Mouse (Mus musculus) kidney, postnatal 25 days (tissue): ENCODE measurements at regions not wholly inside any gene's neighbourhood (a gene's known extent, or its start where the extent isn't known, plus 50 kb on each side); places are given as distances from the start of the nearest gene placed in this dataset.

Source experiments
- DNase-seq, 2 experiments: peaks; one replicate each; pipeline ENCODE4 v3.0.0; 2021; ENCODE audit warnings: mixed read lengths in 2 of 2

DNA sequence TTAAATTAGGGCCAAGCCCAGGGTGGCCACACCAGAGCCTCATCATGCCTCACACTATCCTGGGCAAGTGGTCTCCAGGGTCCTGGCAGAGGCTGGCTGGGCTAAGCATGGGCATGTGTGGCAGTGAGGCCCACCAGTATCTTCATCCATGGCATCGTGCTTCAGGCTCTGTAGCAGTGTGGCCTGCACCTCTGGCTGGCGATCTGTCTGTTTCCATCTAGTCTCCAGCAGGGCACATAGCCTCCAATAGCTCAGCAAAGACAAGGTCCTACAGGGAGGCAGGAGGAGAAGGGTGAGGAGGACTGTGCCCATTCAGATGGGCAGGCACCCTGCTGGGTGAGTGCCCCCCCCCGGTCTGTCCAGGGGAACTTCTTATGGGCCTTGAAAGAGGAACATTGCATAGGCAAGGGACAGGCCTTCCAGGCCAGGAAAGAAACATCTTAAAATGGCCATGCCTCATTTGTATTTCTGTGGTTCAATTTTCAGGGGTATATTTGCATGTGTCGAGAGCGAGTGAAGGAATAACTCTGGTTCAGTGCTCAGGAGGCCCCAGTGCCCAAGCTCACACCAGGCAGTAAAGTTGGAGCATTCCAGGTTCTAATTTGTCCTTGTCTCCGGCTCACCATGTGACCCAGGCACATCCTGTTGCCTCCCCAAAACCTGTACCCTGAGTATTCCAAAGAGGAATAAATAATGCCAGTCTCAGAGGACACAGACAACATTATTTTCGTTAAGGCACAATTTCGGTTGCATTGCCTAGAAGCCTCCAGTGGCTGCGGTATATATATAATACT is 60.4 kb upstream of the Ppara start:
- DNase-seq: peak in 1 of 2 experiments; percentile 78

DNA sequence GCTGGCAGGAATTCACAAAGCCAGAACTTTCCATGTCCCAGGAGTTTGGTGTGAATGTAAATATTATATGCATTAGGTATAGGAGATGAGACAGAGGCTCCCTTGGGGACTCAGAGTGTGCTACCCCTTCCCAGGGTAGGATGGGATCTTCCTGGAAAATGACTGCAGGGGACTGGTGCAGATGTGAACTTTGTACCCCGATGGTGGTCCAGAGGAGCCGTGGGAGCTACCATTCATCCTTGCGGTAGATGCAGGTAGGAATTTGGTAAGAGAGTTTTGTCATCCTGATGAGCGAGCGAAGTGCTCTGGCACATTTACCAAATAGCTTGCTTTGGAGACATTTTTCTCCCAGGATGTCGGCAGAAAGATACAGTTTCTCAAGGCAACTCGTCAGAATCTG is 59.7 kb upstream of the Ppara start:
- peak in 1 of 2 experiments; percentile 62 for DNase-seq

DNA sequence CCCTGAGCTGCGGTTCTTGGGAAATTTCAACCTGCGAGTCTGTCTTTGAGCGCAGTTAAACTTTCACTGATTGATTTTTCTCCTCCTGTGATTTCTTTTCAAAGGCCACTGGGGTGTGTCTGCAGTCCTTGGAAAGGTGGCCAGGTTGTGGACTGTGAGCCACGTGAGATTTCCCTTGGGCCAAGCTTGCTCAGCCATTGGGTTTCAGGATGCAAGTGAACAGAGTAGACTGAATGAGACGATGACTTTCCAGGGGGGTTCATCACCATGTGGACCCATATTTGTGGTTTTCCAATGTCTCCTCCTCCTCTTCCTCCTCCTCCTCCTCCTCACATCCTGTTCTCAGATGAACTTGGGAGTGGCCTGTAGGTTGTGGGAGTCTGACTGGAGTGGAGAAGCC is 59.0 kb upstream of the Ppara start:
- peak; percentile 75 to 90 for DNase-seq

DNA sequence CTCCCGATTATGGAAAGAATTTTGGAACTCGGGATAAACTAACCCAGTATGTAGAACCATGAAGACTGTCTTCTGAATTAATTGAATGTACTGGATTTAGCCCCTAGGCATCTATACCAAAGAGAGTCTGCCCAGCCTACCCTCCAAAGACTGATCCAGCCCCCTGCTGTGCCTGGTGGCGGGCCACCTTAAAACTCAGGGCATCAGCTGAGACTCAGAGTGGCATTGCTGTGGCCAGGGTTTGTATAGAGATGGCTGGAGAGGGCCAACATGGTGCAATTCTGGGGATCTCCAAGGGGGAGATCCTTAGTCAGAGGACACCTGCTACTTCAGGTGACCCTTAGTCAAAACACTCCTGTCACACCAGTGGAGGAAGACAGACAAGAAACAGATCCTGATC is 58.6 kb upstream of the Ppara start:
- DNase-seq: peak in 1 of 2 experiments; percentile 22

DNA sequence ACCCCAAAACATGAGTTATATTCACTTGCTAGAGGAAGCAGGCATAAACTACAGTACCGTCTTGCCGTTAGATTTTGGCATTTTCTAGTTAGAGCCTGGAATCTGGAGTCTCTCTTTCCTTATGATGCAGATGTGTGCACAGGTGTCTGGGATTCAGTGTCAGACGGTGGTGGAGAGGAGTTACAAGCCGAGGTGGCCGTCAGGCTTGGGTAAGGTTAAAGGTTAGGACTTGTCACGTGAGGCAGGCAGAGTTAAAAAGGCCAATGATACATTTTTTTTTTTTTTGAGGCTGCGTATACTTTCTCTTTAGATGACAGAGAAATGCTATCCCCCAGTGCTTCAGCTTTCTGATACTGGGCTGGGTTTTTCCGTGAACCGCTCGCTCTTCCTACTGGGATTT is 57.9 kb upstream of the Ppara start:
- DNase-seq: peak in 1 of 2 experiments; percentile 57

DNA sequence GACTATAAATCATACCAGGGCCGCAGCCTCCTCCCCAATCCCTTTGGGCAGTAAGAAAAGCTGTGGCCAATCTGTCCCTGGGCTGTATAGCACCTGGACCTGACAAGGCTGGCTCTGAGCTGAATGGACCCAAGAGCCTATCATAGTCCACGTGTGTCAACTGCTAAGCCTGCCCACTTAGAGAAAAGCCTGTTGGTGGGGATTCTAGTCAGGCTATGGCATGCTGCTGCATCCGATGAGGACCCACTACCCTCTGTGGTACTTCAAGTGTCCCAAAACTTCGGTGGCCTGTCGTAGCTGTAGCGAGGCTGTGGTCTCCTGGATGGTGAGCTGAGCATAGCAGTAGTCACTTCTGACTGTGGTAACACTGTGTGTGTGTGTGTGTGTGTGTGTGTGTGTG is 57.4 kb upstream of the Ppara start:
- peak in 1 of 2 experiments; percentile 40 for DNase-seq

DNA sequence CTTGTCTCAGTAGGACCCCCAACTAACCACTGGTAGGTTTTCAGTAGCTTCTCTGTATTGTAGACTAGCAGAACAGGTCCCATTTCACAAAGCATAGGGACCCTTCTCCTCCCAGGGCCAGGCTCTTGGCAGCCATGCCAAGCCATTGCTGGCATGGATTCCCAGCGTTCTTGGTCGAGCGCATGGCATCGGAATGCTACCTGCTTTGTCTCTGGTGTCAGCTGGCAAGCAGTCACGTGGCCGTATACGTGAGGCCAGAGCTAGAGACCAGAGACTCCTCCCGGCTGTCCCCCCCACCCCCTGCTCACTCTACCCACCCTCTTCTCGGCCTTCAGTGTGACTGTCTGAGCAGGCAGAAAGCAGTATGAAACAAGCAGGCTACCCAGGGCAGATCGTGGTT is 56.9 kb upstream of the Ppara start:
- peak; percentile 85 to 91 for DNase-seq

DNA sequence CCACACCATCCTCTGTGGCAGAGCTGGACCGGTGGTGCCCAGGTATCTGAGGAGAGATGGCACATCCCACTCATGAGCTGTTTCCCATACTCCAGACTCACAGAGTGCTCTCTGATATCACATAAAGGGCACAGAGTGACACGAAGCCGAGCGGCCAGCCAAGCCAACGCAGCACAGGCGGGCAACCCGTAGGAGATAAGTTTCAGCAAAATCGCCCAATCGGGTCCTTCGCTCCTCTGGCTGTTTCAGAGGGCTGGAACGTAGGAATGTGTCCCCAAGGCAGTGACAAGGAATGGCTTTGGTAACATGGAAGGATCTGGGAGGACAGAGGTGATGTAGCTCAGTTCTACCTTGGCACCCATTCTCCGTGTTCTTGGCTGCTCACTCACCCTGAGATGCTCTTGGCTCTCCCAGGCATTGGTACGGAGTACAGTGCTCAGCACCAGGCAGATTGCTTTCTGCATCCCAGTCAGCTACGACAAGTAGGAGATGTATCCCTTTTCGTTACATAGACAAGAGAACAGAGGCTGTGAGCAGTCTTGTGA is 56.4 kb upstream of the Ppara start:
- DNase-seq: peak in 1 of 2 experiments; percentile 48

DNA sequence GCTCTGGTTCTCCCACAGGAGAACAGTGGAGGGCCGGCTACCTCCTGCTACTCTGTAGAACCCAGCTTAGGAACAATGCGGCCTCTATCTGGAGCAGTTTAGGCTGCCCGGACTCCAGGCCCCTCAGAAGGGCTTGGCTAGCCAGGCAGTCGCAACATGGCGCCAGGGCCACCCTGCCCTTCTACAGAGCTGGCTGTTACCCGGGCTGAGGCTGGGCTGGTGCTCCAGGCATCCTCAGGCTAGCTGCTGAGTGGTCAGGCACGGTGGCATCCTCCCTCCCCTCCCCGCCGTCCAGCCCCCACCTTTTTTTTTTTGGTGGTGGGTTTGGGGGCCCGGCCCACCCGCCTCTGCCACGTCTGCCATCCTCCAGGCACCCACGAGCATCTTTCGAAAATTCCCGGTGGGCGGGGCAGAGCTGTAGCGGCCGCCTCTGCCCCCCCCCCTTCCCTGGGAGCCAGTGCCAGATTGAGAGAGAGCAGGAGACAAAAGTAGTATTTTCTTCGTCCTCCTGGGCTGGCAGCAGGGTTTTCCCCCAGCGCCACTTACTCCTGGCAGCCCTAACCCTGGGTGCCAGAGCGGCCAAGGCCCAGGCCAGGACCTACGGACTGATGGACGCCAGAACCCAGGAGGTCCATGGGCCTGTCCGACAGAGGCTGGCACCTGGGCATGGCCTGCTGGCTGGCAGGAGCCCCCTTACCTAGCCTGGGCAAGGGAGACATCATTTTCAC is 55.6 kb upstream of the Ppara start:
- DNase-seq: peak; percentile 63 to 66

DNA sequence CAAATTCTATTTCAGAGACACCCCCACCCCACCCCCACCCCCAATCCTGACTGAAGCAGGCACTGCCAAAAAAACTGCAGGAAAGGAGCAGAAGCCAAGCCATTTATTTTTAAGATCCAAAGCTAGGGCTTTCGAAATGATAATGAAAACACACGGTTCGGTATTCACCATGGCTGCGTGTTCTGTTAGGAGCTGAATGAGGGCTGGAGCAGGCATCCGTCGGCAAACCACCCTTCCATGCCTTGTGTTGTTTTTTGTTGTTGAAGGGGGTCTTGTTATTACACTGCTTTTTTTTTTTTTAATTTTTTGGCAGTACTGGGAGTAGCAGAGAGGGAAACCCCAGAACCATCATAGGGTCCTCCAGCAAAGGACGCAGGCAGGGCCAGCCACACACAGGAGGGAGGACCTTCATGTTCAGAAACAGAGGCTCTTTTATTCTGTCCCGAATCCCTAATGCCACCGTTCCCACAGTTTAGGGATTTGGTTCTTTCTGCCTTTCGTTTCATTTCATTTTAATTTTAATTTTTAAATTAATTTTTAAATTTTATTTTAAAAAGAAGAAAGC is 54.8 kb upstream of the Ppara start:
- peak in 1 of 2 experiments; percentile 29 for DNase-seq

DNA sequence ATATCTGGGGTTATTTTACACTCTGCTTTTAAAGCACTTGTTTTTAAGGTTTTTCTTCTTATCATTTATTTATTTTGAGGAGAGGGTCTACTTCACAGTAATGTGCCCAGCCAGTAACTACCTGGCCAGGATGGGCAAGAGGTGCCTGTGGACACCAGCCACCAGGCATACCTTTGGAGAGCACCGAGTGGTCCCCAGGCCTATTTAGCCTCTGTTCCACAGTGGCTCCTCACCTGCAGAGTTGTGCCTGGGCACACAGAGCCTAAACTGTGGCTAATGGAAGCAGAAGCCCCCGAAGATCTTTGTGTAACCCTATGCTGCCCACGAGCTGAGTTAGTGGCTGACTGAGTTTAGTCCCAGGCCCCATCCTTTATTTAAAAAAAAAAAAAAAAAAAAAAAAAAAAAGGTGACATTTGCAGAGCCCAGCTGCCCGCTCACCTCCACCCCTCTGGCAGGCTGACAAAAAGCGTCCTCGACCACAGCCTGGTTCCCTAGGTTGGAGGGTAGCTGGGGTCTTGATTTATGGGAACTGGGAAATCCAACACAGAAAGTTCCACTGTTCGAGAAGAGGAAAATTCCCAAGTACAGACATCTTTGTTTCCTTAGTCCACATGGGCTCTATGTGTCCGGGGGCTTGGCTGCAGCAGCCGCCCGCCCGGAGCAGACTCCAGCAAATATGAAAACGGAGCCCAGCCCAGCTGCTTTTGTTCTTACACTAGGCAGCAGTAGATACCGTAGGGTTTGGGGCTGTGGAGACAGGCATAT is 54.1 kb upstream of the Ppara start:
- DNase-seq: peak; percentile 60 to 70

DNA sequence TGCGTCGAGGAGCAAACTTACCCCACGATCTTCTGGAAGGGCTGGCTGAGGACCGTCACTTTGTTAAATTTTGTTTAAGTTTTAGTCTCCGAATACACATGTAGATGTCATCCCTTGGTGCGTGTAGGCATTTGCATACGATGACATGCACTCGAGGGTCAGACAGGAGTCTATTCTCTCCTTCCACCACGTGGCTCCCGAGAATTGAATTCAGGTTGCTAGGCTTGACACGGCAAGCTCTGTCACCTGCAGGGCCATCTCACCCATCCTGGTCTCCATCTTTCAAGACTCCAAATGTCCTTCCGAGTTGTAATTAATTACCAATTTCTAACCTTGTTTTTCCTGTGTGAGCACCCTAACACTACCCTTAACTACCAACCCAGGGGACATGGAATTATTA is 52.7 kb upstream of the Ppara start:
- no peak for DNase-seq

DNA sequence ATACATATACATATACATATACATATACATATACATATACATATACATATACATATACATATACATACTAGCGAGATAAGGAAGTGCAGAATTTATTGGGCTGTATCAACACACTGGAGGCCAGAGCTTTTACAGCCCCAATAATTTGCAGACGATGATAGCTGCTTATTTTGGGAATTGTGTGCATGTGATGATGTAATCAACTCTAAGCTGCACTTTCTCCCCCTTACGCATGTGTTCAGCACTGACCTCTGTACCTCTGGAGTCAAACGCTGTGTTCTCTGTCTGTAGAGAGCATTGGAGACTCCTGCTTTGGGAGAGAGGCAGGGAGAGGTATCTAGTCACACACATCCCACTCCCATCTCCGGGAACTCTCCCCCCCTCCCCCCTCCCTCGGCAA is 52.0 kb upstream of the Ppara start:
- peak in 1 of 2 experiments; percentile 54 for DNase-seq

DNA sequence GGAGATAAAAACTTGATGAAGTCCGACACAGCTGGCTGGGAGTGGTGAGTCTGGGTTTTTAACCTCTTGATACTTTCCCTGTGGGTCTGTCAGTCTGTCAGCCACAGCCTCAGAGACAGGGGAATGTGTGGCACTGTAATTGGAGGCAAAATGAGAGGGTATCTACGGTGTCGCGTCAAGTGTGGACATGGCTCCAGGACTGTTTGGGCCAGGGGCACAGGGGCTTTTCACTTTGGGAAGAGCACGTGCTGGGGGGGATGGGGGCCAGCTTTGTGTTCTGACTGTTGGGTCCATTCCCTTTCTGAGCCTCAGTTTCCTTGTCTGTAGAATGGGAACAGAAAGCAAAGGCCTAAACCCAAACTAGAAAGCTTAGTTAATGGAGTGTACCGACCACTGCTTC is 51.5 kb upstream of the Ppara start:
- DNase-seq: peak in 1 of 2 experiments; percentile 31

DNA sequence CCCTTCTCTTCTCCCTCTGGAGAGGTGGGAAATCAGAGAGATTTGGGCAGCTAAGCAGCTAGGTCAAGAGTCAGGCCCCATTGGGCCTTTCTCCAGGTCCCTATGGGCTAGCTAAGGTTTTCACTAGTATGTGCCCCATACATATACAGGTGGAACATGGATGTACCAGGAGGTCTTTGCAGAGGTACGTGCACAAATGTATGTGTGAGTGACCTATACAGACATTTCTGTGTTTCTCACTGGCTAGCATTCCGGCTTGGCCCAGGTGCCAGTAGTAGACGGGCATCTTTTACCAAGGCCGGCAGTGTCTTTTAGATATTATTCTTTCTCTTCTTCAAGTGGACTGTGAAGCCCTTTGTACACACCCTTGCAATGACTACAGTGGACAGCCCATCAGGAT is 51.1 kb upstream of the Ppara start:
- no peak for DNase-seq

DNA sequence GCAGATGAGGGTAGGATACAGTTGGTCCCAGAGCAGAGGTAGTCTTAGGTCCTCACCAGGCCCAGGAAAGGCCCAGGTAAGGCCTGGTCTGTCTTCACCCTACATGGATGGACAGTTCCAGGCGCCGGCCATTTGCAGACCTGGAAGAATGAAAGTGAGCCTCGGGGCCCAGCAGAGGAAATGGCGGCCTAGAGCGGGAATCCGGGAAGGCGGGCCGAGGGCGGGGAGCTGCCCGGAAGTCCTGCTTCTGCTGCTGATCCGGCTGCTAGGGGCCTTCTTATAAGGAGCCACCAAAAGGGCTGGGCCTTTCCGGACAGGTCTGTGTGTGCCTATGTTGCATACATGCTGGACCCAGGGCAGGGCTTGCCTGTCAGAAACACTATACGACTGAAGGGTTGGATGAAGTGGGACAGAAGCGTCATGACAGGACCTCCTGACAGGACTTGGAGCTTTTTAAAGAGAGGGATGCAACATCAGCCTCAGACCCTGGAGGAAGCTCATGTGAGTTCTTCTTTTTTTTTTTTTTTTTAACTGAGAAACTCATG is 50.5 kb upstream of the Ppara start:
- DNase-seq: peak; percentile 79 to 88

DNA sequence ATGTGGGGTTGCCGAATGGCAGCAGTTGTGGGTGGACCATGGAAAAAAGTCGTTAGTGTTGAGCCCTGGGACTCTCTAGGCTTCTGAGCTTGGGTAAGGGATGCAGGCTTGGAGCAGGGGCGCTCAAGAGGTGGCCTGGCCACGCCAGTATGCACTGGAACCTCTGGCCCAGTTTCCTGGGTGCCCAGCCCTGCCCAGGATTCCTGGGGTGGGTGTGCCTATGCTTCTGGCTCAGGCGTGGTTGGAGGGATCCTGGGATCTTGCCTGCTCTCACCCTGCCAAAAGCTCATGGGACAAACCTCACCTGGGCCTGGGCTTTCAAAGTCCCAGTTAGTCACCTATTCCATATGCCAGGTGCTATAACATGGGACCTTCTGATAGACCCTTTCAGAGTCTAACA is 49.9 kb upstream of the Ppara start:
- DNase-seq: peak; percentile 50 to 79
